Mouse (Mus musculus) forebrain, embryonic 11.5 days (tissue): Measurements from ENCODE around the gene Mthfd1l. TPM values are rescaled to one million over a fixed set of nuclear protein-coding genes. Genes with fewer than 3 reads are reported as not detected.

Source experiments
- ATAC-seq: fragments of 200-750 bp; cut with Nextera tagmentation; replicated peaks from 2 replicates; pipeline ENCODE4 v1.8.0; 2017; ENCODE audit warnings: moderate TSS enrichment; ENCODE audit not compliant: low FRiP score
- DNase-seq: peaks from one replicate; pipeline ENCODE4 v3.0.0-alpha.2; 2017; ENCODE audit warnings: low spot score
- H3K27ac ChIP-seq: fragments of 300-500 bp; sonication (generic); 2 replicates; pipeline ENCODE4 v1.5.1; 2014; ENCODE audit warnings: low read depth, low read length
- H3K27me3 ChIP-seq: fragments of 300-500 bp; sonication (generic); 2 replicates; pipeline ENCODE4 v1.6.1; 2014; ENCODE audit warnings: mild to moderate bottlenecking, low read length, mixed read lengths; ENCODE audit not compliant: control insufficient read depth, insufficient read depth
- H3K36me3 ChIP-seq: fragments of 300-500 bp; sonication (generic); 2 replicates; pipeline ENCODE4 v1.6.1; 2014; ENCODE audit warnings: mild to moderate bottlenecking, low read length, moderate library complexity, mixed read lengths; ENCODE audit not compliant: control insufficient read depth, insufficient read depth
- H3K4me1 ChIP-seq: fragments of 300-500 bp; sonication (generic); replicated peaks from 2 replicates; pipeline ENCODE4 v1.6.1; 2014; ENCODE audit warnings: low read length, mixed read lengths; ENCODE audit not compliant: control insufficient read depth, insufficient read depth
- H3K4me2 ChIP-seq: fragments of 300-500 bp; sonication (generic); 2 replicates; pipeline ENCODE4 v1.6.1; 2014; ENCODE audit warnings: low read depth, mild to moderate bottlenecking, low read length, moderate library complexity, mixed read lengths; ENCODE audit not compliant: severe bottlenecking
- H3K4me3 ChIP-seq: fragments of 300-500 bp; sonication (generic); 2 replicates; pipeline ENCODE4 v1.5.1; 2014; ENCODE audit warnings: low read depth, low read length
- H3K9ac ChIP-seq: fragments of 300-500 bp; sonication (generic); 2 replicates; pipeline ENCODE4 v1.6.1; 2014; ENCODE audit warnings: low read length
- H3K9me3 ChIP-seq: fragments of 300-500 bp; sonication (generic); 2 replicates; pipeline ENCODE4 v1.6.1; 2016; ENCODE audit warnings: low read length, mixed read lengths; ENCODE audit not compliant: control insufficient read depth
- WGBS: fragments of 180-500 bp; shearing (Covaris S2); extraction: QIAGEN DNeasy Blood & Tissue Kit; methylation state at CpG from one replicate; pipeline ENCODE4 v1.1.7; 2014; 5-methylcytosine and 5-hydroxymethylcytosine counted together
- polyA plus RNA-seq: library from polyadenylated mRNA; unstranded; fragments of >200 nt; fragmentation: Nextera tagmentation; extraction: Ambion mirVana; gene quantifications from 2 replicates; pipeline ENCODE4 v1.2.1, GENCODE M21; 2014

Mthfd1l gene
- polyA plus RNA-seq, 1 experiment from 2014 or later: 16.6 TPM

DNA sequence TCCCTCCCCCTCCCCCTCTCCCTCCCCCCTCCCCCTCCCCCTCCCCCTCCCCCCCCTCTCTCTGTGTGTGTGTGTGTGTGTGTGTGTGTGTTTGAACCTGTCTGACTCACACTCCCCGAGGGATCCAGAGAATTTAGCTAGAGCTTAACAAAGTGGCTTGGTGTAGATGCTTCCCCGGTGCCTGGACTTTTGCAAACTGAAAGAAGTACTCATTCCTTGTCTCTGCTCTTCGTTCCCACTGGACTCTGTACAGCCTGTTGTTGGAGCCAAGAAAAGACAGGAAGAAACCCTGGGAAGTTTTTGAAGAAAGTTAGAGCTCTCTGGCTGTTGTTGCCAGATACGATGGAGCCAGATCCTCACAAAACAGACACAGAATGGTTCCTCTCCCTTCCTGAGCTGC is 73.6 kb downstream of the Mthfd1l start:
- DNase-seq (no peak), ATAC-seq (no peak)
- Histone ChIP-seq H3K27me3 (no peaks in the 10 kb centered on the region), H3K9ac (no peak overlapping the region), H3K4me1 (no peaks in the 10 kb centered on the region), H3K36me3 (no peaks in the 10 kb centered on the region), H3K4me3 (no peak overlapping the region), H3K27ac (no peak overlapping the region), H3K4me2 (no peak overlapping the region), H3K9me3 (no peaks in the 10 kb centered on the region)
- 87% methylated on average over 4 of the region's 4 CpGs for WGBS

GRCm38 (mm10) chr10:4047666-4048065 is 74.7 kb downstream of the Mthfd1l start:
- Histone ChIP-seq H3K9me3 (no peaks in the 10 kb centered on the region), H3K4me3 (no peak overlapping the region), H3K9ac (no peak overlapping the region), H3K27me3 (no peaks in the 10 kb centered on the region), H3K4me1 (no peaks in the 10 kb centered on the region), H3K4me2 (no peak overlapping the region), H3K36me3 (no peaks in the 10 kb centered on the region), H3K27ac (no peak overlapping the region)
- no peak for DNase-seq
- 88% methylated on average over 6 of the region's 6 CpGs for WGBS
- no peak for ATAC-seq

DNA sequence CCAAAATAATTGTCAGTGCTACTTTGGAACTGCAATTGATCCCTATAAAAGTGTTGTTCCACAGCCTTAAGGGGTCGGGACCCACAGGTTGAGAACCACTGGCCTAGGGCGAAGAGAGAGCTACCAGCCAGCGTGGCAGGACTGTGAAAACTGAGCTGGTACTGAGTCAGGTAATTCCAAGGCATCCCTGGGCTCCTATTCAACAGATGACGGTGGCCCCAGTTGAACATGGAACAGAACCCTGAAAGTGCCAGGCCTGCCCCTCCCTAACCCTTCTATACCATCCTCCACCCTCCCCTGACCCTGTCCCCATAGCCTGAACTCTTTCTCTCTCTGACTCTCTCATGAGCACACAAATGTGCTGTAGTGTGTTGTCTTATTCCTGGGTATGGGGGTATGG is 77.3 kb downstream of the Mthfd1l start:
- no peak overlapping the region for H3K4me2 ChIP-seq
- H3K4me1 ChIP-seq: no peaks in the 10 kb centered on the region
- H3K9ac ChIP-seq: no peak overlapping the region
- 87% methylated on average over 4 of the region's 4 CpGs for WGBS
- H3K9me3 ChIP-seq: no peaks in the 10 kb centered on the region
- H3K27ac ChIP-seq: no peak overlapping the region
- H3K4me3 ChIP-seq: no peak overlapping the region
- DNase-seq (no peak), ATAC-seq (no peak)
- no peaks in the 10 kb centered on the region for H3K36me3 ChIP-seq
- no peaks in the 10 kb centered on the region for H3K27me3 ChIP-seq

DNA sequence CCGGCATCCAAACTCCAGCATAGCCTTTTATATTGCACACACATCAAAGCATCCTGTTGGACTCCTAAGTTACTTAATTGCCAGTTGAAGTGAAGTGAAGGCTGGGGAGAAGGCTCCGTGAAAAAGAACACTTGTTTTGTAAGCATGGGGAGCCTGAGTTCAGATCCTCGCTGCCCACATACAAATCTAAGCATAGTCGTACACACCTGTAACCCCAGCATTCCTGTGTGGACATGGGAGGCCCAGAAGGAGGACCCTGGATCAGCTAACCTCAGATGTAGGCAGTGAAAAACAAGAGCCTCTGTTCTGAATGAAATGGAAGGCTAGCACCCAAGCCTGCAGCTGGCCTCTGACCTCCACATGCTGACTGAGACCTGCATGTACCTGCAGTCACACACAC is 79.8 kb downstream of the Mthfd1l start:
- H3K9me3 ChIP-seq: no peaks in the 10 kb centered on the region
- H3K4me3 ChIP-seq: no peak overlapping the region
- ATAC-seq: no peak
- H3K4me1 ChIP-seq: no peaks in the 10 kb centered on the region
- H3K36me3 ChIP-seq: no peaks in the 10 kb centered on the region
- no peak overlapping the region for H3K9ac ChIP-seq
- DNase-seq: no peak
- H3K27me3 ChIP-seq: no peaks in the 10 kb centered on the region
- 83% methylated on average over 4 of the region's 4 CpGs for WGBS
- H3K4me2 ChIP-seq: no peak overlapping the region
- H3K27ac ChIP-seq: no peak overlapping the region

DNA sequence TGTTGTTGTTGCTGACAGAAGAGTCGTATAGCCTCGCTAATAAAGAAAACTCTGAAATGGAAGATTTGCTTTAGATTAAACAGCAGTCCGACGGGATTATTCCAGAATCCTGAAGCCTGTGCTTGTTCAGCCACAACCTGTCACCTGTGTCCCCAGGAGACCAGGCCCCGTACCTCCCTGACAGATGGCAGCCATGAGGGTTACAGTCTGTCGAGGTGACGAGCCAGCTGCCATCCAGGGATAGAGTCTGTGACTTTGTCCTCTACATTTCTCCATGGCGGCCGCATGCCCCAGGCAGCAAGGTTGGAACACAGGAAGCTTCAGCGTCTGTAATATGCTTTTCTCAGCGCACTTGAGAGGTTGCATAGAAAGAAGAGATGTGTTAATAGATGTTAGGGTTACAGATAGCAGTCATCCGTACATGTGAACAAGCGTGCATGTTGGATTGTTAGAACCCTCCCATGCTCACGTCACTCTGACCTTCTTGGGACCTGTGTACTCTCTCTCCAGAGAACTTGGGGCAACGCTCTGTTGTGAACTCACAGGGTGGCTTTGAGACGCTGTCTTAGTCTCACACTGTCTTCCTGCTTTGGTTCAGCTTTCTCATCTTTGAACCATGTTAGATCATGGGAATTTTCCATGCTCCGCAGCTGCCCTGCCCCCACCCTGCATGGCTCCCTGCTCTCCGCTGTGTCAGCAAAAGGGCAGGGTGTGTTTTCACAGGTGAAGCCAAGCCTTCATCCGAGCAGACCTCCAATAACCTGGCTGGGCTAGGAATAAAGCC is 80.6 kb downstream of the Mthfd1l start:
- Histone ChIP-seq H3K27me3 (no peaks in the 10 kb centered on the region), H3K9ac (no peak overlapping the region; the same call in 1 of the 2 replicates), H3K4me3 (no peak overlapping the region), H3K4me2 (no peak overlapping the region), H3K4me1 (no peaks in the 10 kb centered on the region), H3K9me3 (no peaks in the 10 kb centered on the region), H3K27ac (no peak overlapping the region), H3K36me3 (no peaks in the 10 kb centered on the region)
- no peak for ATAC-seq
- DNase-seq: no peak
- WGBS: 82% methylated on average over 19 of the region's 19 CpGs

GRCm38 (mm10) chr10:4054589-4054988 is 81.7 kb downstream of the Mthfd1l start:
- DNase-seq (no peak), ATAC-seq (no peak)
- Histone ChIP-seq H3K4me1 (no peaks in the 10 kb centered on the region), H3K27me3 (no peaks in the 10 kb centered on the region), H3K4me3 (no peak overlapping the region), H3K27ac (no peak overlapping the region), H3K36me3 (no peaks in the 10 kb centered on the region), H3K9me3 (no peaks in the 10 kb centered on the region), H3K9ac (no peak overlapping the region), H3K4me2 (no peak overlapping the region)
- 95% methylated on average over 1 of the region's 1 CpGs for WGBS

DNA sequence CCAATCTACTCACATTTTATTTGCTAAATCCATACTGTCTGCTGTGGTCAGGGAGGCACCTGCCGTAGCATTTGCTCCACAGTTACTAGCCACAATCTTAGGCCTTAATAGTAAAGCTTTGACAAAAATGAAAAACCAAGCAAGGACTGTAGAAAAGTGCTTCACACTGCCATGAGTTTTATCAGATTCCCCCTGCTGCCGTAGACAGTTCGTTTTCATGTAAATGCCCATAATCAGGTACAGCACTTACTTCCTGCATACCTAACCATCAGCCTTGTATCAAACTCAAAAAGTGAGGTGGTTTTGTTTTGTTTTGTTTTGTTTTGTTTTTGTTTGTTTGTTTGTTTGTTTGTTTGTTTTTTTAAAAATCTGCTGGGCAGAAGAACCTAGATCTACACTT is 84.5 kb downstream of the Mthfd1l start:
- Histone ChIP-seq H3K27ac (no peak overlapping the region), H3K9ac (no peak overlapping the region), H3K36me3 (no peaks in the 10 kb centered on the region), H3K4me3 (no peak overlapping the region), H3K4me2 (no peak overlapping the region), H3K27me3 (no peaks in the 10 kb centered on the region), H3K4me1 (no peaks in the 10 kb centered on the region), H3K9me3 (no peaks in the 10 kb centered on the region)
- ATAC-seq: no peak
- no peak for DNase-seq
- WGBS: 92% methylated on average over 3 of the region's 3 CpGs

DNA sequence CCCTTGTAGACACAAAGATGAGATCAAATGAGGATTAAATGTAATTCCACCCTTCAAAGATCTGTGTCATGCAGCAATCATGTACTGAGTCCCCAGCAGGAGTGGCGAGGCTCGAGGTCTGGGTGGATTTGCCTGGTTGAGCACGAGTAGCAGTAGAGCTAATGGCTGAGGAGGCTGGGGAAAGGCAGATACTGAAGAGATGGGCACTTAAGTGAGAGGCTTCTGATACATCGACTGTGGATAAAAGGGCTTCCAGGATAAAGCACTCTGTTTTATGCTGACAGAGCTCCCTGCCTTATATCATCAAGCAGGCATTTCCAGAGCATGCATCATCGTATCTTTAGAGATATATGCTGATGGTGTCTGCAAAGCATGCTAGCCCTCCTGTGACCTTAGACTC is 84.9 kb downstream of the Mthfd1l start:
- Histone ChIP-seq H3K27me3 (no peaks in the 10 kb centered on the region), H3K9ac (no peak overlapping the region), H3K4me1 (no peaks in the 10 kb centered on the region), H3K4me2 (no peak overlapping the region), H3K27ac (no peak overlapping the region), H3K36me3 (no peaks in the 10 kb centered on the region), H3K9me3 (no peaks in the 10 kb centered on the region), H3K4me3 (no peak overlapping the region)
- WGBS: 90% methylated on average over 5 of the region's 5 CpGs
- ATAC-seq: no peak
- no peak for DNase-seq
